Mouse (Mus musculus) heart, postnatal 10 days (tissue): ENCODE measurements around the gene Fosl2. TPM values are rescaled to one million over a fixed set of nuclear protein-coding genes. Genes with fewer than 3 reads are reported as not detected.
"Not testable (repeated sequence)": the region's sequence is repeated elsewhere in the genome, so short reads cannot be mapped to it uniquely, and the experiment has no call there.

Source experiments
- DNase-seq, 2 experiments: peaks; one replicate each; pipeline ENCODE4 v3.0.0; 2021
- intact Hi-C: fragments of 180-260 bp; cut with DNase I; formaldehyde crosslinking; loops from one replicate; pipeline ENCODE4 v1.15.1; 2025
- total RNA-seq, 2 experiments: library from RNA; stranded (reverse); gene quantifications; 2 replicates each; pipeline ENCODE4 v1.2.3; 2021

Gene Fosl2
- total RNA-seq, 2 experiments from 2014 or later, result 21.4 to 22.5 TPM

GRCm38 (mm10) chr5:32163478-32164043, 28.0 kb downstream of the Fosl2 start:
- DNase-seq, result no peak
- intact Hi-C loops, result no loop called here

DNA sequence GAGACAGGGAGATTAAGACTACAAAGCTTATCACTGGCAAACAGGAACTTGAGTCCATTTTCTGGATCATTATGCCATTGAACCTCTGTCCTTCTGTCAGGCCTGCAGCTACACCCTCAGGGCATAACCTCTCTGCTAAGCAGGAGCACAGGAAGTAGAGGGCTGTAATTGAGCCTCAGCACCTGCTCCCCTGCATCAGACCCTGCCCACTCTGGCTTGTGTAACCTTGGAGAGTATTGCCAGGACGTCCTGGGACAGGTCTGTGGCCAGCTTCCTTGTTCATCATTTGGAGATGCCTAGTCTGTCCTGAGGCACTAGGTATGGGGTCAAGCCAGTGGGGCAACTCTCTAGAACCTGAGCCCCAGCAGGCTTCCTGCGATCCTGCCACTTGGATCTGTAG, 36.6 kb downstream of the Fosl2 start:
- DNase-seq, result no peak
- intact Hi-C loops, result no loop called here

DNA sequence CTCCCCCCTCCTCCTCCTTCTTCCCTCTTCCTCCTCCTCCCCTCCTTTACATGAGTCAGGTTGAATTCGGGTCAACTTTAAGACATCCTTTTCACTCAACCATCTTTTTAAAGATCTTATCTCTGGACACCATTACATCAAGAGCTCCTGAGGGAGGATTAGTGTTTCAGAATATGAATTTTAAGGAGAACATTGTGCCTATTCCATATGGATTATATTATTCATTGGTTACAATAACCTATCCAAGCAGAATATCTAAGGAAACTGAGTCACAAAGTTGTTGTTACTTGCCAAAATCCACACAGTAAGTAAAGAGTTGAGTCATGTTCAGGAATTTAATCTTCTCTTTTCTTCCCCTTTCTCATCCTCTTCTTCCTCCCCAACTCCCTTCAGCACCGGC, 41.2 kb downstream of the Fosl2 start:
- no peak for DNase-seq
- intact Hi-C loops, result no loop called here

- no peak for DNase-seq
- intact Hi-C loops, result no loop called here
Observed at GRCm38 (mm10) chr5:32177737-32178136, 42.1 kb downstream of the Fosl2 start.

DNA sequence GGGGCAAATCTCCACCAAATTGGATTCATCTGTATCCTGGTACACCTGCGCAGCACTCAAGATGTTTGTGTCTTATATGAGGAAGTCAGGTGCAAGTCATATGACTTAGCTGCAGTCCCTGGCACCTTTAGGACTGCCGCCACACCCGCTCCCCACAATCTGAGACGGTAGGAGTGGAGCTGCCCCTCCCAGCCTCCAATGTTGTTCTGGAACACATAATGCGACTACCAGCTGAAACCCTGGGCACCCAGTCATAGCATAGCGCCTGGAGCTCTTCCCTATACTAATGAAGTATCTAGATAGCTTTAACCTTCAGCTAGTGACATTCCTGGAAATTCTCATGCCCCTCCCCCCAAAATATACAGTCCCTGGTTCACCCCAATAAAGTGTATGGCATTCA, 43.1 kb downstream of the Fosl2 start:
- intact Hi-C loops, result not testable (repeated sequence)

GRCm38 (mm10) chr5:32182885-32183629, 47.5 kb downstream of the Fosl2 start:
- intact Hi-C loops, result no loop called here

More for the DNA sequence above, 43.1 kb downstream of the Fosl2 start:
- DNase-seq, result not testable (repeated sequence)

DNA sequence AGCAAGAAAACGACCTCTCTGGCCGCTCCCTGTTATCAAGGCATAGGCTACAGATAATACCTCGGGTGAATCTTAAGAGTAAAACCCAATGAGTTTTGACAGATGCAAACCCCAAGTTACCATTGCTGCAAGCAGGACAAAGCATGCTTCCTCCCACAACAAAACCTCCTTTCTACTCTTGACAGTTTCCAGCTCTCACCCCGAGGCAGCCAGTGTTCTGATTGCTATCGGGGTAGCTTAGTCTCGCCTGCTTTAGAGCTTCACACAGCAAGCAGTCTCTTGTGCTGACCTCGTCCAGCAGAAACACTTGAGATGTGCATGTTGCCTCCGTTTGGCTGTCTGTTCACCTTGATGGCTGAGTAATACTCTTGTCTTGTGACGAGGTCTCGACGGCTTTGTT, 52.1 kb downstream of the Fosl2 start:
- DNase-seq, result no peak
- intact Hi-C loops, result no loop called here

More at GRCm38 (mm10) chr5:32182885-32183629, 47.5 kb downstream of the Fosl2 start:
- DNase-seq, result no peak

- DNase-seq, result no peak
- intact Hi-C loops, result no loop called here
Observed at GRCm38 (mm10) chr5:32191259-32191658, 55.7 kb downstream of the Fosl2 start.

- peak; percentile 31 to 39 for DNase-seq
- intact Hi-C loops, result no loop called here
Observed at GRCm38 (mm10) chr5:32192016-32192845, 56.6 kb downstream of the Fosl2 start.

DNA sequence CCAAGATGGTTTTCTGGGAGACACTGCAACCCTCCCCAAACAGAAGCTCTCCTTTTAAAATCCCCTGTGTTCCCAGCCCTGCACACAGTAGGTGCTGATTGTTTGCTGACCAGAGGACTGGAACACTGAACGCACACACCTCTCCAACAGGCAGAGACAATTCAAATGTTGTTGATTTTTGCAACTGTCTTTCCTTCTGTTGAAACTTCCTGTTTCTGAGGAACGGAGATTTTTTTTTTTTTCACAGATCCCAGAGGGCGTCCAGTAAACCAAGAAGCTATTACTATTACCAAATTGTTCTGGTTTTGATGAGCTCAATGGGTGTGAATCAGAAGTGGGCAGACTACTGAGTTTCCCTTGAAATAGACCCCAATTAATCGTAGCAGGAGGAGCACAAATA, 58.6 kb downstream of the Fosl2 start:
- DNase-seq, result no peak
- intact Hi-C loops, result no loop called here

GRCm38 (mm10) chr5:32195857-32196609, 60.4 kb downstream of the Fosl2 start:
- intact Hi-C loops, result loop anchor here (2.0 to 5.0 kb wide), 4 partner anchors 269 to 599 kb away; partner anchors contain the start of gene Mrpl33
- no peak for DNase-seq

GRCm38 (mm10) chr5:32197698-32198097, 62.1 kb downstream of the Fosl2 start:
- DNase-seq, result peak; percentile 95 to 97
- intact Hi-C loops, result loop anchor here (1.0 to 5.0 kb wide), 6 partner anchors 59 to 634 kb away; partner anchors contain the start of gene Mrpl33

- DNase-seq, result no peak
- intact Hi-C loops, result loop anchor here (2.0 to 5.0 kb wide), 3 partner anchors 60 to 602 kb away; partner anchors contain the start of gene Mrpl33
Observed at GRCm38 (mm10) chr5:32199136-32199535, 63.5 kb downstream of the Fosl2 start.

DNA sequence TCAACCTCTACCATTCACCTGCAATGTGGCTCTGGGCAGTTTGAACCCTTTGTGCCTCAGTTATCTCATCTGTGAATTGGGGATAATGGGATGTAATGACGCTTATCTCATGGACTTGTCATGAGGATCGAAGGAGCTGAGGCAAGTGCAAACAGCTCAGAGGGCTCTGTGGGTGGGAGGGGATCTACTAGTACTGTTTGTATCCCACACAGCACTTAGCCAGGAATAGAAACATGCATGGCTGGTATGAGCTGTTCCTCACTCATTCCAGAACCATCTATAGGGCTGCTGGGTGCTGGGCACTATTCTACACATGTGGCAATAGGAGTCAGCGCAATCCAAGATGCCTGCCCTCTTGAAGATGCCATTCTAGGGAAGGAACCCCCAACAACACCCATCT, 64.0 kb downstream of the Fosl2 start:
- no peak for DNase-seq
- intact Hi-C loops, result loop anchor here (2.0 to 5.0 kb wide), 3 partner anchors 61 to 602 kb away; partner anchors contain the start of gene Mrpl33

DNA sequence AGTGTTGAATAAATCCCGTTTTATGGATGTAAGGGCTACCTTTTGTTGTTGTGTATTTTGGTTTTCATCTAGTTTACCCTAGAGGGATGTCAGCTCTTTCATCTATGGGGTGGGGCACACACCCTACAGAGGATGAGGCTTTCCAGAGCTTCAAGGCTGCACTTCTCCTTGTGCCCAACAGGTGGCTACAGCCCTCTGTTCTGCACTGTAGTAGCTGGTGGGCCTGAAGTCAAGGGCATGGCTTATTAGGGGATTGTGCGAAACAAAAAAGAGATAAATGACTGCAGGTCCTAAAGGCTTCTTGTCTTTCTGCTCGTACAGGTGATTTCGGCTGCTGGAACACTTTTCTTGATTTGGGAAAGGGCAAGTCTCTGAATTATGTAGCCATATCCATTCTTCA, 69.1 kb downstream of the Fosl2 start:
- no peak for DNase-seq
- intact Hi-C loops, result loop anchor here (5.0 kb wide), 2 partner anchors 98 to 313 kb away; no protein-coding TSS in a partner anchor

DNA sequence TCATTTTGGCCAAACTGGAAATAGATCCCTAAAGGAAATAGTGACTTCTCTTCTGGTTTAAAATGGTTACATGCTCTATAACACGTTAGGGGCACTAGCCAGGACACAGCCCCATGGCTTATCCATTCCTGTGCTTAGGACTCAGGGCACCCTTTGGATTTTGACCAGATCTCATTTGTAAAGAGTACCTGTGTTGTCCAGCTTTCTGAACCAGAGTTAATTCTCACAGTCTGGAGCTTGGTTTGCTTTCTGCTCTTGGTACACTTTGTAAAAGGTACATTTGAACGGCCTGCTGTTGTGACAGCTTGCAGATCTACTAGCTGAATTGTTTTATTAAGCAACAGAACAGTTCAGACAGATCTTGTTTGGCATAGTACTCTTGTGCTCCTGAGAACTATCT, 71.1 kb downstream of the Fosl2 start:
- no peak for DNase-seq
- intact Hi-C loops, result loop anchor here (5.0 kb wide), 2 partner anchors 96 to 311 kb away; no protein-coding TSS in a partner anchor
